Mouse (Mus musculus) brain, embryonic 14.5 days (tissue): ENCODE measurements around the gene Arl4d.

Source experiments
- CTCF ChIP-seq: fragments of 200-500 bp; IDR thresholded peaks from 2 replicates; pipeline ENCODE4 v1.5.1; 2012; ENCODE audit warnings: inconsistent platforms, mild to moderate bottlenecking, moderate library complexity, borderline replicate concordance; ENCODE audit not compliant: insufficient read depth, insufficient read length; ENCODE audit errors: extremely low read depth
- POLR2A ChIP-seq: fragments of 200-500 bp; IDR thresholded peaks from 2 replicates; pipeline ENCODE4 v1.6.1; 2012; ENCODE audit warnings: mild to moderate bottlenecking, inconsistent platforms, borderline replicate concordance; ENCODE audit not compliant: poor library complexity, insufficient read depth, insufficient read length, severe bottlenecking; ENCODE audit errors: extremely low read depth

- TF ChIP-seq CTCF (no peak), POLR2A (no peak)
Observed at GRCm38 (mm10) chr11:101714012-101714411, 48.7 kb downstream of the Arl4d start.
